Mouse (Mus musculus): Measurements from ENCODE around the gene Shc4. TPM values are rescaled to one million over a fixed set of nuclear protein-coding genes. Genes with fewer than 3 reads are reported as not detected.

Gene Shc4
- total and polyA plus RNA-seq, 3 experiments: 0.14 to 1.0 (median 0.83) TPM

DNA sequence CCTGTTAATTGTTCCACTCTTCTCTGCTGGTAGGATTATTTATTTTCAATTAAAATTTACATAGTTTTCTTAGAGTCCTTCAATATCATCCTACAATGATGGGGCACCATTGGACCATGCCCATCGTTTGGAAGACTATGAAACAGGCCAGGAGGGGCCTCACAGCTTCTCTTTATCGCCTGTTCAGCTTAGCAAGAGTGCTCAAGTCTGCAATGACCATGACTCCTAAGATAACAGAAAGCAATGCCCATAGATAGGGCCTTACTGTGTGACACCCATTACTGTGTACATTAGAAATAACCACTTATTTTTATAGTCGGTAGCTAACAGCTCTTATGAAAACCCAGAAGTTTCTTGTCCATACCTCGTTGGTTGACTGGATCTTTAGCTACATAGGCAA lies 58.0 kb downstream of the Shc4 start:
- H3K4me3 ChIP-seq (ENCODE audit: low read depth, low read length): no peak overlapping the region
- no peaks in the 10 kb centered on the region for H3K36me3 ChIP-seq (replicated peaks)
- no peak for TF ChIP-seq GATA2 (IDR thresholded peaks at IDR 0.05; ENCODE audit: borderline replicate concordance, low read depth, low read length)
- ATAC-seq (ENCODE audit: extremely low read depth, insufficient number of reproducible peaks, low FRiP score, poor library complexity, severe bottlenecking): no peak
- no peaks in the 10 kb centered on the region for H3K9me3 ChIP-seq (replicated peaks)
- peaks cover 6% of the 10 kb centered on the region for H3K4me1 ChIP-seq (ENCODE audit: insufficient read depth, low read depth, low read length)
- H3K27me3 ChIP-seq (ENCODE audit: insufficient read depth, low read length): peaks cover 6% of the 10 kb centered on the region; the same call in 1 of the 2 replicates
- no peak for DNase-seq (ENCODE audit: low spot score)

DNA sequence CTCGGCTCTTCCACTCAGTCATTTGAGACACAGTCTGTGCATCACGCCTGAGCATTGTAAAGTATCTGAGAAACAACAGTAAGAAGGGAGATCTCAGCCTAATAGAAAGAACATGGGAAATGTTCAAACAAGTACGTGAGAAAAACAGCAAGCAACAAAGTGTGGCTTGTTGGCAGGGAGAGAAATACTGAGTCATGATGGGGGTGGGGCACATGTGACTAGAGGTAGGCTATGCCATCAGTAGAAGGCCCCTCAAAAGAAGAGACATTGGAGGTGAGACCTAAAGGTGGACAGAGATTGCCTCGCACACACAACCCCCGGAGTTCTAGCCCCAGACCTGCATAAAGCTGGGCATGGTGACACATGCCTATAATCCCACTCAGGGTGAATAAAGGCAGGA lies 58.7 kb downstream of the Shc4 start:
- ATAC-seq (ENCODE audit: extremely low read depth, insufficient number of reproducible peaks, low FRiP score, poor library complexity, severe bottlenecking) (no peak), DNase-seq (ENCODE audit: low spot score) (no peak)
- no peaks in the 10 kb centered on the region for H3K36me3 ChIP-seq (replicated peaks)
- H3K4me1 ChIP-seq (ENCODE audit: insufficient read depth, low read depth, low read length): peaks cover 8% of the 10 kb centered on the region
- TF ChIP-seq POLR2AphosphoS5 (IDR thresholded peaks at IDR 0.05; ENCODE audit: insufficient replicate concordance, low read depth, low read length): no peak
- H3K9me3 ChIP-seq (replicated peaks): no peaks in the 10 kb centered on the region
- H3K4me3 ChIP-seq (ENCODE audit: low read depth, low read length): no peak overlapping the region
- peaks cover 12% of the 10 kb centered on the region; the same call in 1 of the 2 replicates for H3K27me3 ChIP-seq (ENCODE audit: insufficient read depth, low read length)

DNA sequence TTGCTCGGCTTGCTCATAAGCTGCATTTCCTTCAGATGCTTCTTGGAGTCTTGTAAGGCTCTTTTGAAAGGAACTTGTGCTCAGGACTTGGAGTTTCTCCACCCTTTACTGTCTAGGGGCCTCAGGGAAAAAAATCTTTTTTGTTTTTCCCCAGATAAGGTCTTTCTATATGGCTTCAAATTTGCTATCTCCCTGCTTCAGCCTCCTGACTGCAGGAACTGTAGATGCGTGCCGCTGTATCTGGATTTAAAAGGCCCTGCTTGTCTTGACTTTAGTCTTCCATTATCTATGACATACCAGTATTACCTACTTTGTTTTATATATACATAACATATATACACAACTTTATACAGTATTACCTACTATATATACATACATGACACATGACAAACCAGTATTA lies 61.4 kb downstream of the Shc4 start:
- H3K4me3 ChIP-seq (ENCODE audit: low read depth, low read length): no peak overlapping the region
- peaks cover 8% of the 10 kb centered on the region for H3K4me1 ChIP-seq (ENCODE audit: insufficient read depth, low read depth, low read length)
- no peak for TF ChIP-seq POLR2AphosphoS5 (IDR thresholded peaks at IDR 0.05; ENCODE audit: insufficient replicate concordance, low read depth, low read length)
- TF ChIP-seq CTCF (IDR thresholded peaks at IDR 0.05; ENCODE audit: low read depth, low read length): no peak
- no peak for TF ChIP-seq TAL1 (conservative IDR thresholded peaks at IDR 0.05; ENCODE audit: low read depth, low read length)
- no peak for TF ChIP-seq GATA2 (IDR thresholded peaks at IDR 0.05; ENCODE audit: borderline replicate concordance, low read depth, low read length)
- TF ChIP-seq GATA1 (IDR thresholded peaks at IDR 0.05; ENCODE audit: borderline replicate concordance, low read length): no peak
- H3K36me3 ChIP-seq (replicated peaks): no peaks in the 10 kb centered on the region
- DNase-seq (ENCODE audit: low spot score) (no peak), ATAC-seq (ENCODE audit: extremely low read depth, insufficient number of reproducible peaks, low FRiP score, poor library complexity, severe bottlenecking) (no peak)
- 0 out of 2 replicates have a peak, but pooled peaks cover 3% of the 10 kb centered on the region for H3K9me3 ChIP-seq (replicated peaks)
- peaks cover 12% of the 10 kb centered on the region; the same call in 1 of the 2 replicates for H3K27me3 ChIP-seq (ENCODE audit: insufficient read depth, low read length)

DNA sequence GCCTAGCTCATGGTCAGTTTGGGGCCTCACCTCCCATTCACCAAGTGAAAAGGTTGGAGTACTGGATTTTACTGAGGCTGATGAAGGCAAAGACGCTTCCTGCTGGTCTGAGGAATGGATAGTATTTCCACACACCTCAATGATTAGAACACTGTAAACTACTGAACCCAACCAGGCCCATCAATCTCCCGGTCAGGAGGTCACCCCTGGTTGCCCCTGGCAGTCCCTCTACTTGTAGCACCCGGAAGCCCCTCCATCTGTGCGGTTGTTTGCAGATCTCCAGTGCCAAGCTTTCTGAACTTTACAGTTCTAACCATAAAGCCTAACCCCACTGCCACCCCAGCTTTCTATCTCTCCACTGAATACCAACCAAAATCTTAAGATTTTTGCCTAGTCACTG lies 62.8 kb downstream of the Shc4 start:
- DNase-seq (ENCODE audit: low spot score) (no peak), ATAC-seq (ENCODE audit: extremely low read depth, insufficient number of reproducible peaks, low FRiP score, poor library complexity, severe bottlenecking) (no peak)
- Histone ChIP-seq H3K9me3 (replicated peaks) (0 out of 2 replicates have a peak, but pooled peaks cover 3% of the 10 kb centered on the region), H3K4me3 (ENCODE audit: low read depth, low read length) (no peak overlapping the region), H3K36me3 (replicated peaks) (no peaks in the 10 kb centered on the region), H3K27me3 (ENCODE audit: insufficient read depth, low read length) (peaks cover 12% of the 10 kb centered on the region; the same call in 1 of the 2 replicates), H3K4me1 (ENCODE audit: insufficient read depth, low read depth, low read length) (peaks cover 8% of the 10 kb centered on the region)
- no peak for TF ChIP-seq POLR2AphosphoS5 (IDR thresholded peaks at IDR 0.05; ENCODE audit: insufficient replicate concordance, low read depth, low read length)
- TF ChIP-seq GATA1 (IDR thresholded peaks at IDR 0.05; ENCODE audit: borderline replicate concordance, low read length): no peak
- no peak for TF ChIP-seq TAL1 (conservative IDR thresholded peaks at IDR 0.05; ENCODE audit: low read depth, low read length)
- TF ChIP-seq GATA2 (IDR thresholded peaks at IDR 0.05; ENCODE audit: borderline replicate concordance, low read depth, low read length): no peak
- no peak for TF ChIP-seq CTCF (IDR thresholded peaks at IDR 0.05; ENCODE audit: low read depth, low read length)

DNA sequence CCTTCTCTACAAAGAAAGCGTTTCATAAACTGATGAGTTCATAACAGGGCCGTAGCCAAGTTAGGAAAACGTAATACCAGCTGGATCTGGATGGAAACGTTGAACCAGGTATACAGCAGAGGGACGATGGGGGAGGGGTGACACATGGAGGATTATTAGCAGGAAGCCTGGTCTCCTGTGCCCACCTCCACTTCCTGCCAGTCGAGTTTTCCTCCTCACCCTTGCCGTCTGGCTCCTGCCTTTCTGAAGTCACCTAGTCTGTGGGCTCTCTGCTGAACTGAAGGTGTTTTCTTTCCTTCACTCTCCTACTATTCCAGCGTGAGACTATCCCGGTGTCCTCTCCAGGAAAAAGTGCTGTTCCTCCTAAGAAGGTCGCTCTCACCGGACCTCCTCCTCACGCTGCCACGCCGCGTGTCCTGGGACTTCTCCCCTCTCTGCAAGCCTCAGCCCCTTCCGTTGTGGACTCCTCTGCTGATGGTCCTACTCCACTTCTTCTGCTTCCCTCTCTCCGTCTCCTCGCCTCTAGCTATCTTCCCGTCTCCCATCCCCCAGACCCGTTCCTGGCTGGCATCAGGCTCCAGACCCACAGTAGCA lies 63.3 kb downstream of the Shc4 start:
- no peak for TF ChIP-seq POLR2AphosphoS5 (IDR thresholded peaks at IDR 0.05; ENCODE audit: insufficient replicate concordance, low read depth, low read length)
- TF ChIP-seq TAL1 (conservative IDR thresholded peaks at IDR 0.05; ENCODE audit: low read depth, low read length): no peak
- TF ChIP-seq GATA2 (IDR thresholded peaks at IDR 0.05; ENCODE audit: borderline replicate concordance, low read depth, low read length): no peak
- no peak for TF ChIP-seq CTCF (IDR thresholded peaks at IDR 0.05; ENCODE audit: low read depth, low read length)
- TF ChIP-seq GATA1 (IDR thresholded peaks at IDR 0.05; ENCODE audit: borderline replicate concordance, low read length): no peak
- ATAC-seq (ENCODE audit: extremely low read depth, insufficient number of reproducible peaks, low FRiP score, poor library complexity, severe bottlenecking) (no peak), DNase-seq (ENCODE audit: low spot score) (no peak)
- peaks cover 8% of the 10 kb centered on the region for H3K4me1 ChIP-seq (ENCODE audit: insufficient read depth, low read depth, low read length)
- peaks cover 12% of the 10 kb centered on the region; the same call in 1 of the 2 replicates for H3K27me3 ChIP-seq (ENCODE audit: insufficient read depth, low read length)
- H3K36me3 ChIP-seq (replicated peaks): no peaks in the 10 kb centered on the region
- no peak overlapping the region for H3K4me3 ChIP-seq (ENCODE audit: low read depth, low read length)
- 0 out of 2 replicates have a peak, but pooled peaks cover 3% of the 10 kb centered on the region for H3K9me3 ChIP-seq (replicated peaks)

DNA sequence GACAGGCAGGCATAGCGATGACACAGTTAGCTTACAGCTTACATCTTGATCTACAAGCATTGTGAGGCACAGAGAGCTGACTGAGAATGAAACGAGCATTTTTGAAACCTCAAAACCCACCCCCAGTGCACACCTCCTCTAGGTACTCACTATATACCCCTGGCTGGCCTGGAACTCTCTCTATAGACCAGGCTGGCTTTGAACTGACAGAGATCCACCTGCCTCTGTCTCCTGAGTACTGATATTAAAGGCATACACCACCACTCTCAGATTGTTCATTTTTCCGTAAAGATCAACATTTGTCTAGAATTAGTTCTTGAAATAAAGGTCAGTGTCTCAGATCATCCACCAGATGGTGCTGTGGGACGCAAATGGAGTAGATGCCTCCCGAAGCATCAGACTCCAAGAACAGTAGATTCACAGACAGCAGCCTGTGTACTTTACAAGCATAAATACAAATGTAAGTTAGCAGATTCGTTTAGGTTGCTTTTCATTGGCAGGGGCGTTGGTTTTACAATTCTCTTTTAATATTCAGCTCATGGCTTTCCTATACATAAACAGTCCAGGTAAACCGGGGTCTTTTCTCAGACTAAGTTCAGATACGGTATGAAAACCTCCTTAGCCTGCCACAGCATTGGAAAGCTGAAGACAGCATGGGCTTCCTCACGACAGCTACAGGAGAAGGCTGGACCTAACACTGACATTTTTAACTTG lies 64.0 kb downstream of the Shc4 start:
- no peaks in the 10 kb centered on the region for H3K36me3 ChIP-seq (replicated peaks)
- 0 out of 2 replicates have a peak, but pooled peaks cover 3% of the 10 kb centered on the region for H3K9me3 ChIP-seq (replicated peaks)
- peaks cover 12% of the 10 kb centered on the region; the same call in 1 of the 2 replicates for H3K27me3 ChIP-seq (ENCODE audit: insufficient read depth, low read length)
- ATAC-seq (ENCODE audit: extremely low read depth, insufficient number of reproducible peaks, low FRiP score, poor library complexity, severe bottlenecking) (peak; percentile 22; the same call in 1 of the 2 replicates), DNase-seq (ENCODE audit: low spot score) (peak; percentile 62)
- peaks cover 4% of the 10 kb centered on the region for H3K4me1 ChIP-seq (ENCODE audit: insufficient read depth, low read depth, low read length)
- TF ChIP-seq POLR2AphosphoS5 (IDR thresholded peaks at IDR 0.05; ENCODE audit: insufficient replicate concordance, low read depth, low read length) (no peak), CTCF (IDR thresholded peaks at IDR 0.05; ENCODE audit: low read depth, low read length) (peak; percentile 40; the same call in 1 of the 2 replicates)
- H3K4me3 ChIP-seq (ENCODE audit: low read depth, low read length): no peak overlapping the region
